Mouse (Mus musculus) liver, adult 2 months (tissue): ENCODE results near the gene Plekho1.

Experiments used
- CTCF ChIP-seq: fragments of 200-500 bp; IDR thresholded peaks from 2 replicates; pipeline ENCODE4 v1.5.1; 2011; ENCODE audit warnings: low read depth, low read length, control low read depth
- POLR2A ChIP-seq: fragments of 200-500 bp; IDR thresholded peaks from 2 replicates; pipeline ENCODE4 v1.6.1; 2011; ENCODE audit warnings: low read length, control low read depth; ENCODE audit not compliant: insufficient read depth; ENCODE audit errors: extremely low read depth

DNA sequence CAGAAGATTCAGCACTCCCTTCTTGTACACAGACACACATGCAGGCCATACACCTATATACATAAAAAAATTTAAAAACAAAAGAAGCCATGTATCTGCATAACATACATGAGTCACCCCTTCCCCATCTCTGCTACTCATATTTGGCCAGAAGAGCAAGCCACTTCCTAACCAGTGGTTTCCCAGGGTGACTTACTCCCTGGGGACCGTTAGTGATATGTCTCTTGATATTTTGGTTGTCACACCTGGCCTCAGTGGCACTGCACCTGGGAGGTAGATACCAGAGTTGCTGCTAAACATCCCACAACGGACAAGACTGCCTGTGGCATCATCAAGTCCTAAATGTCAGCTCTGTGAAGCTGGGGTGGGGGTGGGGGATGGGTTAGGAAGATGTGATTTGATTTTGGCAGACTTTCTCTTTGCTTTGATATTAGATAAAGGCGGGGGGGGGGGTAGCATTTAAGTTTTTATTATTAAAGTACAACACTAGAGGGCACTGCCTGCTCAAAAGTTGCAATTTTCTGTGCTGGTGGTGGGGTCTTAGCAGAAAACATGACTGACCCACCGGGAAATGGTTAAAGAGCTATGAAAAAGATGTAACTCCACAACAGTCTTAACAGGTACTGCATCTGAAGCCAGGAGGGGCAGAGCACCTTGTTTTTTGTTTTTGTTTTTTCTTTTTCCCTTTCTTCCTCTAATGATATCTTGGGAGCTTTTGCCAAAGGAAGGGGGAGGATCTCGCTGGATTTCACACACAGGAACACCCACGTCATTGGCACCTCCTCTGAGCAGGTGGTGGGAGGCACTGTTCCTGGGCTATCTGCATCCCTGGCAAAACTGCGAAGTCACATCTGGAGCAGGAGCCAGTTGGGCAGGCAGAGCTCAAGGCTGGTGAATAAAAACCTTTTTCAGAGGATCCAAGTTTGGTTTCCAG lies 30.0 kb downstream of the Plekho1 start:
- TF ChIP-seq CTCF (peak; percentile 7; the same call in 1 of the 2 replicates), POLR2A (no peak)
